Mouse (Mus musculus) limb, embryonic 15.5 days (tissue): Measurements from ENCODE around the gene Crnkl1. TPM values are rescaled to one million over a fixed set of nuclear protein-coding genes. Genes with fewer than 3 reads are reported as not detected.

Experiments used
- microRNA-seq: library from miRNA; unstranded; fragments of <30 nt; microRNA quantifications from one replicate; pipeline ENCODE4, GENCODE M21; 2016
- polyA plus RNA-seq: library from polyadenylated mRNA; unstranded; fragments of >200 nt; fragmentation: Nextera tagmentation; extraction: Ambion mirVana; gene quantifications from 2 replicates; pipeline ENCODE4 v1.2.1, GENCODE M21; 2015

Crnkl1 gene
- polyA plus RNA-seq, 1 experiment from 2014 or later: 24.4 TPM

Small RNA genes lying within 50 kb of the gene (microRNA-seq; reads per million reads assigned to microRNA genes)
- gene Gm25026: not detected

Other genes with a start within 250 kb of the Crnkl1 start
- 161 and 163 TPM in 2 replicates for gene Naa20, start 32.9 kb downstream of the Crnkl1 start, polyA plus RNA-seq
- gene Cfap61, start 230 bp downstream of the Crnkl1 start, polyA plus RNA-seq: 0.12 and 0.20 TPM in 2 replicates